Mouse (Mus musculus) thymus, adult 18-20 months (tissue): ENCODE results near the gene Rag2.

Source experiments
- DNase-seq, 2 experiments: peaks; one replicate each; pipeline ENCODE4 v3.0.0; 2022; ENCODE audit warnings: mixed read lengths in 2 of 2

Gene Rag2

DNA sequence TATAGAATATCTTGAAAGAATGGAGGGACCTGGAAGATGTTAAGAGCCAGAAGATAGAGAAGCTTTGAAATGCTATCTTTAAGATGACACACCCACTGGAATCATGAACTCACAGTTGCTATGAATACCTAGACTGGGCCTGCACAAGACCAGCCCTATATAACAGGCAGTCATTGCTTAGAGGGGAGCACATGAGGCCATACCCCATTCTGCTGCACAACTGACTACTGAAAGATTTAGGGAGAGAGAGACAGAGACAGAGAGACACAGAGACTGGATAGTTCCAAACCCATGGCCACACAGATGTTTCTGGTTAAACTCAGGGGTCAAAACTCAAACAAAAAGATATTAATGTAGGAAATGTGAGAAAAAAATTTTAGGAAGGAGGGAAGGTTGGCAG is 2.7 kb downstream of the Rag2 start:
- DNase-seq: no peak

DNA sequence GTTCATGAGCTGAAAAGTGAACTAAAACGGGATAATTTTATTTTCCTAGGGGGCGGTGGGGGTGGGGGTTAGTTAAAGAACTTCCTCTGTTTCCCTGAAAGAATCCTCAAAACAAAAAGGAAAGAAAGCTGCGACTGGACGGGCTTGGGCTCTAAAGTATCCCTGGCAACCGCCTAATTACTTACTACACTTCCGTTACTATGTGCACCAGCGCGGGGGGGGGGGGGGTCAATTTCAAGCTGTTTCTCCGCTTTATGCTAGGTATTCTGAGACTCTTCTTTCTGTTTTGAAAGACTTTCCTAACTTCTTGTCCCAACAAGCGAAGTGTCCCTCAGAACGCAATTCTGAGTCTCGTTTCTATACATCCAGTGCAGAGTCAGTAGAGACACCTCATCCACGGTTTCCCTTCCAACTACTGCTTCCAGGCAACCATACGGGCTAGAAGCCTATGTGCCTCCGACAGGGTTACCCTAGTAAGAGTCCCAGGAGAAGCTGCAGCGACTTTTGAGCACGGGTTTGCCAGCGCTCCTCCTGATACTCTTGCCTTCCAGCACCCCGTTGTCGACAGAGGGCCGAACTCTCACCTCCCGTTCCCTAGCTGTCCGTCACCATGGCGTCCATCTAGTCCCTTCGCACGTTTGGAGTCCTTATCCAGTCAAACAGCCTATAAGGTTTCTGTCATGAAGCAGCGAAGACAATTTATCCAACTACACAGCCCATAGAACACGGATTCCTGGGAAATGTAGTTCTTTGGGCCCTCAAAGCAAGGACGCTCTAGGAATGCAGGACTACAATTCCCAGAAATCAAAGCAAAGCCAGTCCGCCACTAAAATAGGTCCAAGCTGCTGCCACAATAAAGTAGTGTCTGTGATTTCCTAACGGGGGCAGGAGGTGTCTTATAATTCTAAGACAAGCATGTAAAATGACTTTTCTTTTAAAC is 4.0 kb downstream of the Rag2 start:
- DNase-seq: no peak

DNA sequence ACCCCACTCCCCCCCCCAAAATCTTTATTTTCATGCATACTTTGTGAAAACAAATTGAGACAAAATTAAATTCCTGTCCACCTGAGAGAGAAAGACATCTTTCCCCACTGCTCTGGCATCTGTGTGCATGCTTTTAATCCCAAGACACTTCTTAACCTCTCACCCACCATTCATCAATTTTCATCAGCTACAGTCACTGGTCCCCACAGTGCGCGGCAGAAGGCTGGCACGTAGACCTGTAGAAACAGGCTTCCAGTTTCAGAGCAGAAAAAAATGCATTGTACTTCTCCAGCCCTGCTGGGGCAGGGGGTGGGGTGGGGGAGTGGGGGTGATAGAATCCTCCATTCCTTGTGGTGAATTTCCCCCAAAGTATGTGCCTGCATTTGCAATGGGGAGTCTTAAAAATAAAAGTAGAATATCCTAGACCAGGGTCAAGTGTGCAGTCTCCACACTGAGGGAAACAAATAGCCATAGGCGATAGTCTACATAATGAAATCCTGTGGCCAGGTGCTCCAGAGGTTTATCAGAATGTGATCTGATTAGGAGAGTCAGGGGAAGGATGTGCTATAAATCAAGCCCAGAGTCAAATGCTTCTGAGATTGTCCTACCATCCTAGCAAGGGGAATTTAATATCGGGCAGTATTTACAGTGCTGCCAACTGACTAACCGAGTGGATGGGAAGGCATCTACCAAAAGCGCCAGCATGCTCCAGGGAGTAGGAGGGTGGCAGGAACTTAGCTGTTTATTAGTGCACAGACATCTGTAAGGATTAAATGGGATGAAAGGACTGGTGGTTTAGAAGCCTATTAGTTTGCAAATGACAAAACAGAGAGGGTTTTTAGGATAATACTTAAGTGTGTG is 14.7 kb downstream of the Rag2 start:
- no peak for DNase-seq

DNA sequence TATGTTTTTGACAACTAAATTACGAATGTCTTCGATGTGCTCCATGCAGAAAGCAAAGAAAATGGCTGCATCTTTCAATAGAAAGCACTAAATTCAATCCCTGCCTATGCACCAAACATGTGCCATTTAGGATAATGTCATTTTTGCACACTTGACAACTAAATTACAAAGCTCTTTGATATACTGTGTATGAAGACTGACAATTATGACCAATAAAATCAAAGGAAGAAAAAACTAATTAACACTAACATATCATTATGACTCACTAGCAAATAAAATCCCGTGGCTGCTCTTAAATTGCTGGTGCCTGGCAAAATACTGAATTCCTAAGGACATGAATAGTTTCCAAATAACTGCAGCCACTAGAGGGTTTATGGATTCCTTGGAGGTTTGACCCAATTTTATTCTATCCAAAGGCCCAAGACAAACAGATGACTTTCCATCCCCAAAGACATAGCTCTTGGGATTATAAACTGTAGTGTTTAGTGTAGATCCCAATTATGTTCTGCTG is 15.4 kb downstream of the Rag2 start:
- no peak for DNase-seq

DNA sequence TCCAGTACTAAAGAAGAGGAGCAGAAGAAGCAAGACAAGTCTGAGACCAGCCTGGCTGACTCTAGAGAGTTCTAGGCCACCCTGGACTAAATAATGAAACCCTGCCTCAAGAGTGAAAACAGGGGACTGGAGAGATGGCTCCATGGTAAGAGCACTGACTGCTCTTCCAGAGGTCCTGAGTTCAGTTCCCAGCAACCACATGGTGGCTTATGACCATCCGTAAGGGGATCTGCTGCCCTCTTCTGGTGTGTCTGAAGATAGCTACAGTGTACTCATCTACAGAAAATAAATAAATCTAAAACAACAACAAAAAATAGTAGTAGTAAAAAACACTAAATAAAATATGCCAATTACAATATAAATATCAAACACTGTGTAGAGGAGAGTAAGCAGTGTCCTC is 21.3 kb downstream of the Rag2 start:
- no peak for DNase-seq

DNA sequence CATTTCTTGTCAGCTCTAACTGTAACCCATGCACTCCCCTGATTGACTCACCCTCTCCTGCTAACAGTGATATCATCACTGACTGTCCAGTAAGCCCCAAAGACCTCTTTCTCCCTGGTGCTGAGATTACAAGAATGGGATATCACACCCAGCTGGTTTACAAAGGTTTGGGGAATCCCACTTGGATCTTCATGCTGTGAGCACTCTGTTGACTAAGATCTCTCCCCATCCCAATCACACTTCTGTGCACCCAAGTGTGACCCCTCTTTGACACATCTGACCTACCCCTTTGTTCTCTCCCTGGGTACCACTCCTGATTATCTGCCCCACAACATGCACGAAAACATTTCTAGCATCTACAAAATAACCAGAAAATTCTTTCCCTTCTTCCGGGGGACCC is 23.8 kb downstream of the Rag2 start:
- no peak for DNase-seq

DNA sequence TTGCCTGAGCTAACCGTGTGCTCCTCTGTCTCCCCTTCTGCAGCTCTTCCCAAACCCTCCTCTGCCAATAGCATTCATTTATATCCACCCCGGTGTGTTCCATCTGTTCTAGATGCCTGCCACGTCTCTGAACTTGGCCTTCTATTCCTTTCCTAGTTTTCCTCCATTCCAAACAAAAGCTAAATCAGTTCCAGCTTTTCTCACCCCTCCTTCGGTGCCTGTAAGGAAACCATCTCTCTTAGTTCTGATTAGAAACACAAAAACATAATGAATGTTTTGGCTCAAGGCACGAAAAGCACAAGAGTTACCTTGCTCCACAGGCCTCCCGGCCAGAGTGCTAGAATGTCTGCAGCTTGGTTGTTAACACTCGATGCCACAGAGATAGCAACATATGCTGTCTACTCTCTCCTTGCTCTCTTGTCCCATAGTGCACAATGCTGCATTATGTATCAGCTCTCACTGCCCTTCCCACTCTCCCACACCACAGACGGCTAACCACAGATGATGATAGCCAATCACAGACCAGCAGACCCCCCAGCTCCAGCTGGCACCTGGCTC is 24.7 kb downstream of the Rag2 start, which contains the start of the genes Rag1 and B230118H07Rik:
Gene Rag1, minus strand, starts transcription at position 388 of the 558 bp plus-strand sequence.
Gene B230118H07Rik, minus strand, starts transcription at position 419 of the 558 bp plus-strand sequence.
- DNase-seq: peak; percentile 81 to 90

DNA sequence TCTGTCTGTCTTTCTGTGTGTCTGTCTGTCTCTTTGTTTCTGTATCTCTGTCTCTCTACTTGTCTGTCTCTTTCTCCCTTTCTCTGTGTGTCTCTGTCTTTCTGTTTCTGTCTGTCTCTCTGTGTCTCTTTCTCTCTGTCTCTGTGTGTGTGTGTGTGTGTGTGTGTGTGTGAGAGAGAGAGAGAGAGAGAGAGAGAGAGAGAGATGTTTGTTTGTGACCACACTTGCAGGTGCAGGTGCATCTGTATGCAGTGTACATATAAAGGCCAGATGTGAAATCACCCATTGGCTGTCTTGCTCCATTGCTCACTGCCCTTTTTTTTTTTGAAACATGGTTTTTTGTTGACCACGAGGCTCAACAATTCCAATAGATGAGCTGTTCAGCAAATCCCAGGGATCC is 25.9 kb downstream of the Rag2 start:
- DNase-seq: peak in 1 of 2 experiments; percentile 53

DNA sequence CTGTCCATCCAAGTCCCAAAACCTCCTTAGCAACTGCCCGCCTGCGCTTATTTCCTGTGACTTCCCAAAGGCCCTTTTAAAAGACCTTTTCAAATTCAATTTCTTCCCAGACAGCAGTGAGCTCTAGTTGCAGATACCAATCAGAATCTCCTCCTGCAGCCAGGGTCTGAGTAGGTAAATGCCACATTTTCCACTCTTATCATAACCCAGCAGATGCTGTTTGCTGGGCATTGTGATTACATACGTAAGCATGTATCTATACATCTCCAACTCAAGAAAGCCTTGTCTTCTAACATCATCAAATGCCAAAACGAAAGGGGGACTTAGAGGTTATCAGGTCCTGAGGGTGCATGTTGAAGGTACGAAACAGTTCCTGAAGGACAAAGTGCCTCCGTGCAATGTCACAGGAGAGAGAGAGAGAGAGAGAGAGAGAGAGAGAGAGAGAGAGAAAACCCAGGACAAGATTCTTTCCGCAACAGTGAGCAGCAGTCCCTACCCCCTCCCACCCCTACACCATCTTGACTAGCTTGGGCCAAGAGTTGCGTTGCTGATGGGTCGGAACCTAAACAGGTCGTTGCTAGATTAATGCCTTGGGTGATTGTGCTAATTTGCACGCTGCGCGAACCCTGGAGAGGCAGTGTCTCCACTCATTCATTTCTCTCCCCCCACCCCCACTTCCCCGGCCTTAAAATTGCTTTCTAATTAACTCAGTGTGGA is 27.8 kb downstream of the Rag2 start:
- no peak for DNase-seq

DNA sequence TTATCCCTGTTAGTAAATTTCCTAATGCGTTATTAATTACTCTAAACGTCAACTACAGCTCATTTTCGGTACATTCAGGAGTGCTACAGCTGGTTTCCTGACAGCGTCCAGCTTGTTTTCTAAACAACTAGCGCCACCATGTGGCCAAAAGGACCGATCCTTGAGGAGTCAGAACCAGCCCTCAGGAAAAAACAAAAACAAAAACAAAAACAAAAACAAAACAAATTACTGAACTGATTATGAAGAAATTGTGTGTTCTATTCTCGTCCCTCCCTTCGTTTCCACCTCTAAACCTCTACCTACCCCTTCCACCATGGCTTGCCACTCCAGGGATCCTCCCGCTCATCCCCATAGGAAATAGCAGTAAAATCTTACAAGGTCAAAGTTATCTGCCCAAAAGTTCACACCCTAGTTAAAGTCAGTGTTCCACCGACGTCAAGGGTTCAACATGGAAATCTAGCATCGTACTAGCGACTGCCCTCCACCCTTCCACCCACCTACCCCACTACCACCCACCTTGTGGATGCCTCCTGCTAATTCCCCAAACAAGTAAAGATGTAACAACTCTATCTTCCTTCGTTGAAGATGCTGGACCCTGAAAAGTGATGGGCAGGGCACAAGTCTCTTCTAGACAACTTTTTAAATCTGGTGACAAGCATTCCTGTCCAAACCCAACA is 28.5 kb downstream of the Rag2 start:
- DNase-seq: peak; percentile 55 to 64

DNA sequence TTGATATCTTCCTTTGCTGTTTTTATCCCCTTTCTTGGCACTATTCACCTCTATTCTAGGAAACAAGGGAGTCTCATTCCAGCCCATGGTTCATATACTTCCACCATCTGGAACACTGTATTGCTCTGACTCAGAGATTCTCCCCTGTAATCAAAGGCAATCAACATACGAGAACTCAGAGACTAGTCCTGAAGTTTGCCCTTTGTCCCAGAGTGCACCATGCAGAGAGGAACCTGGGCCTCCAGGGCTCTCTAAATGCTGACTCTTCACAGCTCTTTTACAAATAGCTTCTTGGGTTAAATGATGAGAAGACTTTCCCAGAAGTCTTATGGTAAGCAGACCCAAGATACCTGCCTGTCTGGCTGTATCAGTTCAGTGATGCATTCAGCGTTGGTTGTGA is 36.0 kb downstream of the Rag2 start:
- DNase-seq: no peak

DNA sequence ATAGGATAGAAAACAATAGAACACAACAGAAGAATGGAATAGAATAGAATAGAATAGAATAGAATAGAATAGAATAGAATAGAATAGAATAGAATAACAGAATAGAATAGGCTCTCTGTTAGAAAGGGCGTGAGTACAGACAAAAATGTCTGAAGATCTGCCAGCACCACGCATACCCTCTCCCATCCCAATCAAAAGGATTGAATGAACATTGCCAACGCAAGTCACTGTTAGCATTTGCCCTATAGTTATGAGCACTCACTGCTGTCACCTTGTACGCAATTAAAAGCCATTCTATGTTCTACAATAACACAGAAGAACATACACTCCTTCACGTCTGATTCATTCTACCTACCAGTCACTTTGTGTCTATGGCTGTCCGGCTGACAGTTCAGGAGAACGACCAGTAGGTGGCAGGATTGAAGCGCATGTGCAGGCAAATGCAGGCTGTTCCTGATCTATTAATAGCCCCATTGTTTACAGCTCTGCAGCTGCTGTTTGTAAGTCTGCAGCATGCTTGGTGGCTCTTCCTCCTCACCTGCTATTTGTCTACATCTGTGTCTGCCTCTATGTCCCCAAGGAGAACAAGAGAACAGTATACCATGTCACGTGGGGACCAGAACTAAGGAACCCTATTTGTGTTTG is 40.7 kb downstream of the Rag2 start:
- peak; percentile 54 to 55 for DNase-seq

DNA sequence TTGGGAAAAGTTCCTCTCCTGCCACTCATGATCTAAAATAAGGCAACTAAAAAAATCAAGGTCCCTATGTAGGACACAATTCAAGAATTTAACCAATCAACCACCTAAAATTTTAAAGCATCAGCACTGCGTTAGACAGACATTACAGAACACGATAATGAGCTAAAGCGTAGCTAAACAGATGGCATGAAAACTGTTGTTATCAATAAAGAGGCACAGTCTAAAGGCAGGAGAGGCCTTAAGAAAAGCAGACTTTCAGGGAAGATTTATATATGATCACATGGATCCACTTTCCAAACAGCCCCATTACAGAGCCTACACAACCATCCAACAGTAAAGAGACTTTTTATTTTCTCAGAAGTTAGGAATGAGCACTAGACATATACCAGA is 41.2 kb downstream of the Rag2 start:
- DNase-seq: no peak

DNA sequence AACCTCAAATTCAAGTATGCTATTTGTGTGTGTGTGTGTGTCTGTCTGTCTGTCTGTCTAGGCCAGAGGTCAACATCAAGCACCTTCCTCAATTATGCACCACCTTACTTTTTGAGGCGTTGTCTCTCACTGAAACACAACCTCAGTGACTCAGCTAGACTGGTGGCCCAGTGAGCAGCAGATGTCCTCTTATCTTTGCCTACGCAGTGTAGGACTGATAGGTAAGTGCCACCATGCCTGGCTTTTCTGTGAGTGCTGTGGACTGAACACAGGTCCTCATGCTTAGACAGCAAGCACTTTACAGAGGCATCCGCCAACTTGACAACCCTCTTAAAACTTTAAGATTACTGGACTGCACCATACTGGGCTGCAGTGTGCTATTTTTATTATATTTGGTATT is 44.2 kb downstream of the Rag2 start:
- no peak for DNase-seq

DNA sequence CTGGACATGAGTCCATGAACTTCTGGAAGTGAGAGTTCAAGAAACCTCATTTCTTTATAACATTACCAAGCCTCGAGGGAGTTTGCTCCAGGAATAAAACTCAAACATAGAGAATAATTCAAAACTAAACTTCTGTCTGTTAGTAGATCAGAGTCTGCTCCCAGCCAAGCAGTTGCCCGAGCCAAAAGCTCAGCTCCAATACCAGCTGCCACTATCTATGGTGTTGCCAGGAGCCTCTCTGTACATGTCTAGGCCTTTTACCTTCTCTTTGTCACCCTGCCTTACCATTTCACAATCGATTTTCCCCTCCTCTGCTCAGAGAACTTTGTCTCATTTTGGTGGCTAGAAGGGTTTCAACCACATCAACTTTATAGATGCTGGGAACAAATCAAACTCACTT is 49.0 kb downstream of the Rag2 start:
- DNase-seq: no peak

DNA sequence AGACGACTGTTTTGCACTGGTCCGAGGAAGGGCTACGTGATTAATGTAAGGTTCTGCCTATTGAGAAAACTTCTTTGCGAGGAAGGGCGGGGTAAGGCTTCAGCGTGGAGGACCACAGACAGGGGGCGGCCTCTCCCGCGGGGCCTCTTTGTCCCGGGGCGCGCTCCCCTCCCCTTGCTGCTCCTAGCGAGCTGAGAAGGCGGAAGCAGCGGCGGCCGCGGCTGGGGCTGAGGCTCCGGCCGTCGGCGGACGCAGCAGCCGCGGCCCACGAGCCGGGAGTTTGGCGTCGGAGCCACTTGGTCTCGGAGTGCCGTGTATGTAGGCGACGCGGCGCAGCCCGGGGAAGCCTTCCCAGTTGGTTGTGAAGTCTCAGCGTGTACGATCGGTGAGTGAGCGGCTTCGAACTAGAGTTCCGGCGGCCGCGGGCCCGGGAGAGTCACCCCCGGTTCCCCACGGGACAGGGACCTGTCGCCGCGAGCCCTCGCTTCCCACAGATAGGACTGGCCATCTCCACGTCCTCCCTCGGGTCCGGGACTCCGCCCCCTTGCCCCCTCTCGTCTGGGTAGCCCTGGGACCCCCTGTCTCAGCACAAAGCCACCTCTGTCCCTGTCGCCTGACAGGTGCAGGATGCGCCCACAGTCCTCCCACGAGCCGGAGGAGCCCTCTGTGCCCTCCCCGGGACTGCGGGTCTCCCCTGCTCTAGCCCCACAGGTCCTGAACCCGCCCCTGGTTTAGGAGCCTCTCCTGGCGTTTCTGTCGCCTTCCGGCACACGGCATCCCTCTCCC is 53.9 kb downstream of the Rag2 start, which contains the start of gene Traf6:
Gene Traf6, plus strand, starts transcription at position 194 of the 786 bp plus-strand sequence.
- DNase-seq: peak; percentile 76 to 77

DNA sequence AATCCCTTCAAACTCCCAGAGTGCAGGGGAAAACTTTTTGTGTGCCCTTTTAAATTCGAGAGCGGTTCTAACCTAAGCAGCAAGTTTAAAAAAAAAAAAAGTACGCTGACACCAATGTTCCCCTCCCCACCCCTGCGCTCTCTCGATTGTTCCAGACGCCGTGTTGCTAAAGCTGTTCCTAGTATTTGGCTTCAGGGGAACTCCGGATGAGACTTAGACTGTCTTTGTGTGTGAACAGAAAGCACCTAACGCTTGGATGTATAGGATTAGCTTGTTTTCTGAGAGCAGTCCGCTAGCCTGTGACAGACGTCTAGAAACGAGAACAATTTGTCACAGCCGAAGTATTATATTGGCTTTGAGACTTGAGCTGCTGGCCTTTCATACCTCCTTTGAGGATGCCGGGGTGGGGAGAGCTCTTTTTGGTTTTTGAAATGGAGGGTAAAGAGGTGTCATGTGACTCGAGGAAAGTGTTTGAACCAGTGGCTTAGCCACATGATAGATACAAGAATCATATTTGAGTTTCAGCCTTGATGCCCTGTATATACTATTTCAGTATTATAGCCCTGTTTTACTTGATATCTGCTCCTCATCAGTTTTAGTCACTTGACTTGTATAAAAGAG is 54.8 kb downstream of the Rag2 start:
- DNase-seq: no peak
